Mouse (Mus musculus): Measurements from ENCODE around the gene Pik3c2b. TPM values are rescaled to one million over a fixed set of nuclear protein-coding genes. Genes with fewer than 3 reads are reported as not detected.
A peak's percentile ranks its signal among the peaks of the same experiment; 100 is the strongest.
"Not testable (repeated sequence)": the region's sequence is repeated elsewhere in the genome, so short reads cannot be mapped to it uniquely, and the experiment has no call there.

The Pik3c2b gene
- polyA plus RNA-seq, 1 experiment, result 1.1 TPM

DNA sequence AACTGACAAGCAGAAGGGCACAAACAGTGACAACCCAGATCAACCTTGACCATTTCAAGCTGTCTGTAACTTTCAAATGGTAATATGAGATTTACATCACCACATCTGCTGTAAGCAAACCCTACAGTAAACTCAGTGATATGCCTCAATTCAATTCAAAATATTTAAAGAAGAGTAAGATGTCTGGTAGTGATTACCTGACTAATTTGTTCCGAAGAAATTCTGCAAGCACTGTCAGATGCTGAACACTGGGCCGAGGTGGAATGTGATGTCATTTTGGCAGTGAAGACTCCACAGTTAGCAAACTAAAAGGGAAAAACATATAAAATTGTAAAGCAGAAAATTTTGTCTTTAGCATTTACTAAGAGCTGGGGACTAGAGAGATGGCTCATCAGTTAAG lies 26.9 kb upstream of the Pik3c2b start:
- Histone ChIP-seq H3K4me3 (ENCODE audit: control insufficient read depth, low read depth, low read length) (no peak overlapping the region), H3K36me3 (ENCODE audit: control insufficient read depth, insufficient read depth, low read length) (peaks cover 2% of the 10 kb centered on the region), H3K4me1 (ENCODE audit: control insufficient read depth, insufficient read depth, low read length) (no peaks in the 10 kb centered on the region; the same call in 1 of the 2 replicates), H3K27ac (ENCODE audit: control insufficient read depth, insufficient read depth, low read depth, low read length) (no peak overlapping the region), H3K27me3 (ENCODE audit: control insufficient read depth, insufficient read depth, low read length) (no peaks in the 10 kb centered on the region)
- TF ChIP-seq CTCF (IDR thresholded peaks at IDR 0.05; ENCODE audit: control insufficient read depth, insufficient read depth, insufficient replicate concordance, low read depth, low read length), result no peak
- TF ChIP-seq POLR2A (IDR thresholded peaks at IDR 0.05; ENCODE audit: control insufficient read depth, low read depth, low read length), result no peak

DNA sequence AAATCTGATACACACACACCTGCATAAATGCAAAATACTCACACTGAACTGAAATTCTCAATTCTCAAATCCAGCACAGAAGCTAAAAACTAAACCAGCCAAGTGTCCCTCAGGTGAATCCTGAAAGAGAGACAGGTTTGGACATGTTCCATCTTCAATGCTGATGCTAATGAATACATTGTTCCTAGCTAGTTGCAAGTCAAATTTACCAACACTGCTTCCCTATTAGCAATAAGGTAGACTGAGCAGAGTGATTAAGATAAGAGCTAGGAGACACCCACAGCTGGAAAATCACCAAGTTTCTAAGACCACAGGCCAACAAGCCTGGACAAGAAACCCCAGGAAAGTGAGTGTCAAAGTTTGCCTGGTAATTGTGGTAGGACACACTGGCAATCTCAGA lies 26.2 kb upstream of the Pik3c2b start:
- Histone ChIP-seq H3K4me3 (ENCODE audit: control insufficient read depth, low read depth, low read length) (no peak overlapping the region), H3K27ac (ENCODE audit: control insufficient read depth, insufficient read depth, low read depth, low read length) (no peak overlapping the region), H3K27me3 (ENCODE audit: control insufficient read depth, insufficient read depth, low read length) (no peaks in the 10 kb centered on the region), H3K36me3 (ENCODE audit: control insufficient read depth, insufficient read depth, low read length) (peaks cover 2% of the 10 kb centered on the region), H3K4me1 (ENCODE audit: control insufficient read depth, insufficient read depth, low read length) (no peaks in the 10 kb centered on the region; the same call in 1 of the 2 replicates)
- TF ChIP-seq POLR2A (IDR thresholded peaks at IDR 0.05; ENCODE audit: control insufficient read depth, low read depth, low read length), result no peak
- TF ChIP-seq CTCF (IDR thresholded peaks at IDR 0.05; ENCODE audit: control insufficient read depth, insufficient read depth, insufficient replicate concordance, low read depth, low read length), result no peak

DNA sequence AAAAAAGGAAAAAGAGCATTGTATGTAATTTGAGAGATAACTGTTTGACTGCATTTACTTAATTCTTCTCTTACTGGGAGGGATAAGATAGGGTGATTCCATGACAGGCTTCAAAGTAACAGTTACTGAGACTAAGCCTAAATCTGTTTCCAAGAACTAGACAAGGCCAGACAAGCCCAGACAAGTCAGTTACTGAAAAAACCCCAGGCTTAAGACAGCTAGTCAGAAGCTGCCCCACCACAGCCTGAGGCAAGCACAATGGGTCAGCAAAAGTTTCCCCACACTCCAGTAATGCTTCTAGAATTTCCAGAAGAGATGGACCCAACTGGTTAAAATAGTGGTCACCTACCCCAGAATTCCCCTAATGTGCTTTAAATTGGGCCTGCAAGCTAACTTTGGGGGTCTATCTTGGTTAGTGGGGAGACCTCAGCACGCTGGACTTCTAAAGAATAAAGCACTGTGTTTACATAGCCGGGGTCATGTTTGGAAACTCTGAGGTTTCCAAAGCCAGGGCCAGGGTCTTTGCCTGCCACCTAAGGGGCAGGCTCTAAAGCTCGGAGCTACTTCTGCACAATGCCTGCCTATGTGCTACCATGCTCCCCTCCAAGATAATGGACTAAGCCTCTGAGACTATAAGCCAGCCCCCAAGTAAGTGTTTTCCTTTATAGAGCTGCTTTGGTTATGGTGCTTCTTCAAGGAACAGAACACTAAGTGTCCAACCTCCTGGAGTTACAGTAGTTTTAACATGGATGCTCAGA lies 25.2 kb upstream of the Pik3c2b start:
- H3K4me1 ChIP-seq (ENCODE audit: control insufficient read depth, insufficient read depth, low read length), result no peaks in the 10 kb centered on the region; the same call in 1 of the 2 replicates
- no peak for TF ChIP-seq CTCF (IDR thresholded peaks at IDR 0.05; ENCODE audit: control insufficient read depth, insufficient read depth, insufficient replicate concordance, low read depth, low read length)
- no peak for TF ChIP-seq POLR2A (IDR thresholded peaks at IDR 0.05; ENCODE audit: control insufficient read depth, low read depth, low read length)
- no peak overlapping the region for H3K4me3 ChIP-seq (ENCODE audit: control insufficient read depth, low read depth, low read length)
- H3K36me3 ChIP-seq (ENCODE audit: control insufficient read depth, insufficient read depth, low read length), result peaks cover 2% of the 10 kb centered on the region
- H3K27me3 ChIP-seq (ENCODE audit: control insufficient read depth, insufficient read depth, low read length), result no peaks in the 10 kb centered on the region
- no peak overlapping the region for H3K27ac ChIP-seq (ENCODE audit: control insufficient read depth, insufficient read depth, low read depth, low read length)

DNA sequence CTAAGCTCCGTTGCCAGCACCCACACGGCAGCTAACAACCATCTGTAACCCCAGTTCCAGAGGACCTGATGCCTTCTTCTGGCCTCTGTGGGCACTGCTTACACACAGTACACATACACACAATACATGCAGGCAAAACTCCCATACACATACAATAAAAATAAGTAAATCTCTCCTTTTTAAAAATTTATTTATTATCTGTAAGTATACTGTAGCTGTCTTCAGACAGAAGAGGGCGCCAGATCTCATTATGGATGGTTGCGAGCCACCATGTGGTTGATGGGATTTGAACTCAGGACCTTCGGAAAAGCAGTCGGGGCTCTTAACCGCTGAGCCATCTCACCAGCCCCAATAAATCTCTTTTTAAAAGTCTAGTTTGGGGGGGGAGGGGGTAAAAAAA lies 24.1 kb upstream of the Pik3c2b start:
- peaks cover 2% of the 10 kb centered on the region for H3K36me3 ChIP-seq (ENCODE audit: control insufficient read depth, insufficient read depth, low read length)
- H3K27ac ChIP-seq (ENCODE audit: control insufficient read depth, insufficient read depth, low read depth, low read length), result no peak overlapping the region
- no peaks in the 10 kb centered on the region for H3K27me3 ChIP-seq (ENCODE audit: control insufficient read depth, insufficient read depth, low read length)
- no peak overlapping the region for H3K4me3 ChIP-seq (ENCODE audit: control insufficient read depth, low read depth, low read length)
- no peaks in the 10 kb centered on the region; the same call in 1 of the 2 replicates for H3K4me1 ChIP-seq (ENCODE audit: control insufficient read depth, insufficient read depth, low read length)
- TF ChIP-seq CTCF (IDR thresholded peaks at IDR 0.05; ENCODE audit: control insufficient read depth, insufficient read depth, insufficient replicate concordance, low read depth, low read length), result no peak
- TF ChIP-seq POLR2A (IDR thresholded peaks at IDR 0.05; ENCODE audit: control insufficient read depth, low read depth, low read length), result no peak

DNA sequence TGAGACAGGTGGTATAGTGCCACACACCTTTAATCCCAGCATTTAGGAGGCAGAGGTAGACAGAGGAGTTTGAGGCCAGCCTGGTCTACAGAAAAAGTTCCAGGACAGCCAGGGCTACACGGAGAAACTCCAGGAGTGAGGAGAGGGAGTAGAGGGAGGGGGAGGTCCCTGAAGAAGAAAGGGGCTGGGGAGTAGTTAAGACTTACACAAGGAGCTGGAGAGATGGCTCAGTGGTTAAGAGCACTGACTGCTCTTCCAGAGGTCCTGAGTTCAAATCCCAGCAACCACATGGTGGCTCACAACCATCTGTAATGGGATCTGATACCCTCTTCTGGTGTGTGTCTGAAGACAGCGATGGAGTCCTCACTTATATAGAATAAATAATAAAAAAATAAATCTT lies 23.5 kb upstream of the Pik3c2b start:
- not testable (repeated sequence) for H3K36me3 ChIP-seq (ENCODE audit: control insufficient read depth, insufficient read depth, low read length); H3K27ac ChIP-seq (ENCODE audit: control insufficient read depth, insufficient read depth, low read depth, low read length); H3K27me3 ChIP-seq (ENCODE audit: control insufficient read depth, insufficient read depth, low read length); H3K4me1 ChIP-seq (ENCODE audit: control insufficient read depth, insufficient read depth, low read length); H3K4me3 ChIP-seq (ENCODE audit: control insufficient read depth, low read depth, low read length)

DNA sequence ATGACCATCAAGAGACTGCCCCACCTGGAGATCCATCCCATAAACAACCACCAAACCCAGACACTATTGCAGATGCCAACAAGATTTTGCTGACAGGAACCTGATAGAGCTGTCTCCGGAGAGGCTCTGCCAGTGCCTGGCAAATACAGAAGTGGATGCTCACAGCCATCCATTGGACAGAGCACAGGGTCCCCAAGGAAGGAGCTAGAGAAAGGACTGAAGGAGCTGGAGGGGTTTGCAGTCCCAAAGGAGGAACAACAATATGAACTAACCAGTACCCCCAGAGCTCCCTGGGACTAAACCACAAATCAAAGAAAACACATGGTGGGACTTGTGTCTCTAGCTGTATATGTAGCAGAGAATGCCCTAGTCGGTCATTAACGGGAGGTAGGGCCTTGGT lies 21.7 kb upstream of the Pik3c2b start:
- not testable (repeated sequence) for H3K4me3 ChIP-seq (ENCODE audit: control insufficient read depth, low read depth, low read length); H3K27ac ChIP-seq (ENCODE audit: control insufficient read depth, insufficient read depth, low read depth, low read length); H3K36me3 ChIP-seq (ENCODE audit: control insufficient read depth, insufficient read depth, low read length); H3K4me1 ChIP-seq (ENCODE audit: control insufficient read depth, insufficient read depth, low read length); H3K27me3 ChIP-seq (ENCODE audit: control insufficient read depth, insufficient read depth, low read length)

DNA sequence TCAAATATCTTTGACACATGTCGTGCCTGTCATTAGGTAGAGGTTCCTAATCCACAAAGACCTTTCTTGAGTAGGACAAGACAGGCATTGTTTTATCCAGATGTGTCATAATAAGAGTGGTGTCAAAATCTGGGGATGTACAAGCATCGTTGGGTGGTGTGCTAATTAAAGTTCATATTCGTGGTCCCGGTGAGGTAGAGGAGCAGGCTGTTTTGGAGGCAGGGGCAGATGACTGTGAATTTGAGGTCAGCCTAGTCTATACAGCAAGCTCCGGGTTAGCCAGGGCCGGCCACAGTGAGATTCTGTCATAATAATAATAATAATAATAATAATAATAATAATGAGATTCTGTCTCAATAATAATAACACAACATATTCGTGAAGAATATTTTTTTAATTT lies 21.0 kb upstream of the Pik3c2b start:
- H3K36me3 ChIP-seq (ENCODE audit: control insufficient read depth, insufficient read depth, low read length), result no peaks in the 10 kb centered on the region; the same call in 1 of the 2 replicates
- no peaks in the 10 kb centered on the region for H3K27me3 ChIP-seq (ENCODE audit: control insufficient read depth, insufficient read depth, low read length)
- H3K4me1 ChIP-seq (ENCODE audit: control insufficient read depth, insufficient read depth, low read length), result no peaks in the 10 kb centered on the region; the same call in 1 of the 2 replicates
- TF ChIP-seq CTCF (IDR thresholded peaks at IDR 0.05; ENCODE audit: control insufficient read depth, insufficient read depth, insufficient replicate concordance, low read depth, low read length) (no peak), POLR2A (IDR thresholded peaks at IDR 0.05; ENCODE audit: control insufficient read depth, low read depth, low read length) (no peak)
- peak overlapping the region; percentile 43; the same call in 1 of the 2 replicates for H3K4me3 ChIP-seq (ENCODE audit: control insufficient read depth, low read depth, low read length)
- no peak overlapping the region for H3K27ac ChIP-seq (ENCODE audit: control insufficient read depth, insufficient read depth, low read depth, low read length)
